In the genomic region with DNA sequence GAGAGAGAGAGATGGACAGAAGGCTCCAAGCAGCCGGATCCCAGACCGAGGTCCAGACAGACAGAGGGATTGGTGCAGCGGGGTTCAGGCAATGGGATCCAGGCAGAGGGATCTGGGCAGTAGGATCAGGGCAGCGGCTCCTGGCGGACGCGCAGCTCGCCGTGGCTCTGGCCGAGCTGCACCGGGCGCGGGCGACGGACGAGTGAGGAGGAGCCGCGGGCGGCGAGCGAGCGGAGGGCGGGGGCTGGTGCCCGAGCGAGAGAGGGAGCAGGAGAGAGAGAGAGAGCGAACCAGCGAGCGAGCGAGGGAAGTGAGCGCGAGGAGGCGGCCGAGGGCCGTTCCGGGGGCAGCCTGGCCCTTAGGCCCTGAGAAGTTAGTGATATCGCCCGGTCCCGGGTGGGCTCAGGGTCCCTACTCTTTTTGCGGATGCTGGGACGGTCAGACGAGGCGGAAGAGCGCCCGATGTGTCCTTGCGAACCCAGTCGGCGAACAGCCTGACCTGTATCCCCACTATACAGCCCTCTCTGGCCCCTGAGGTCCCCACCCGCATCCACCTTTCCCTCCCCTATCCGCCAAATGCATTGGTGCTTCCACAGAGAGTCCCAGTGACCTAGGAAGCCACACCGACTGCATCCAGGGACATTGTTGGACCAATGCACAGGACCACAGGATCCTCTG, we compare ENCODE assay signal across 7 mouse cellular contexts. TPM values are rescaled to one million over a fixed set of nuclear protein-coding genes. Genes with fewer than 3 reads are reported as not detected.
DNase-seq lines count a peak whose midpoint lies in the region; ATAC-seq and TF ChIP-seq lines count a peak whose summit lies in the region.

TSS of gene Sez6l (minus strand) at position 193 of the 678 bp plus-strand sequence.

- H3K36me3 ChIP-seq in forebrain, embryonic 14.5 days (ENCODE audit: control insufficient read depth, insufficient read depth, low read length) = no peaks in the 10 kb centered on the region
- H3K36me3 ChIP-seq in hindbrain, postnatal 0 days (ENCODE audit: insufficient read depth, low read length) = no peaks in the 10 kb centered on the region
- no peaks in the 10 kb centered on the region for H3K36me3 ChIP-seq in limb, embryonic 12.5 days
- no peaks in the 10 kb centered on the region for H3K36me3 ChIP-seq in neural tube, embryonic 13.5 days

- H3K9me3 ChIP-seq in forebrain, embryonic 14.5 days (replicated peaks; ENCODE audit: control insufficient read depth, low read length) = no peaks in the 10 kb centered on the region
- no peaks in the 10 kb centered on the region for H3K9me3 ChIP-seq in hindbrain, postnatal 0 days (ENCODE audit: low read length)
- H3K9me3 ChIP-seq in limb, embryonic 12.5 days = no peaks in the 10 kb centered on the region; the same call in 1 of the 2 replicates
- no peaks in the 10 kb centered on the region for H3K9me3 ChIP-seq in neural tube, embryonic 13.5 days

- TF ChIP-seq CTCF in hindbrain, postnatal 0 days (IDR thresholded peaks at IDR 0.05; ENCODE audit: low read depth) = peak; percentile 45

- DNase-seq in adrenal gland, postnatal 10 days = peak; percentile 54
- DNase-seq in forebrain, embryonic 14.5 days (ENCODE audit: low spot score) = peak; percentile 81
- DNase-seq in hindbrain, postnatal 0 days (ENCODE audit: low spot score) = peak; percentile 91
- no peak for DNase-seq in c-Kit-positive CD71-positive TER-119-positive erythroid progenitor cells, embryonic 14.5 days (ENCODE audit: low spot score)

- H3K4me1 ChIP-seq in forebrain, embryonic 14.5 days (ENCODE audit: control insufficient read depth, insufficient read depth, low read length) = peaks cover 24% of the 10 kb centered on the region
- peaks cover 25% of the 10 kb centered on the region for H3K4me1 ChIP-seq in hindbrain, postnatal 0 days (ENCODE audit: insufficient read depth, low read length)
- H3K4me1 ChIP-seq in limb, embryonic 12.5 days (replicated peaks) = peaks cover 19% of the 10 kb centered on the region
- H3K4me1 ChIP-seq in neural tube, embryonic 13.5 days (replicated peaks) = peaks cover 56% of the 10 kb centered on the region

- H3K27me3 ChIP-seq in forebrain, embryonic 14.5 days (replicated peaks; ENCODE audit: control insufficient read depth, insufficient read depth, low read length) = no peaks in the 10 kb centered on the region
- H3K27me3 ChIP-seq in hindbrain, postnatal 0 days (ENCODE audit: insufficient read depth, low read length) = no peaks in the 10 kb centered on the region
- H3K27me3 ChIP-seq in limb, embryonic 12.5 days = peaks cover 96% of the 10 kb centered on the region
- H3K27me3 ChIP-seq in neural tube, embryonic 13.5 days = peaks cover 62% of the 10 kb centered on the region

- H3K27ac ChIP-seq in forebrain, embryonic 14.5 days (ENCODE audit: low read depth, low read length) = peak within 1 kb of the TSS; percentile 88
- peak within 1 kb of the TSS; percentile 89 for H3K27ac ChIP-seq in hindbrain, postnatal 0 days
- no peak within 1 kb of the TSS for H3K27ac ChIP-seq in limb, embryonic 12.5 days
- peak within 1 kb of the TSS; percentile 84 for H3K27ac ChIP-seq in neural tube, embryonic 13.5 days (replicated peaks)

- H3K4me2 ChIP-seq in forebrain, embryonic 14.5 days (ENCODE audit: low read length) = peak within 1 kb of the TSS; percentile 80
- peak within 1 kb of the TSS; percentile 75 for H3K4me2 ChIP-seq in hindbrain, postnatal 0 days (ENCODE audit: low read depth, low read length)
- peak within 1 kb of the TSS; percentile 56 for H3K4me2 ChIP-seq in limb, embryonic 12.5 days
- peak within 1 kb of the TSS; percentile 74 for H3K4me2 ChIP-seq in neural tube, embryonic 13.5 days

- 1% methylated on average over 47 of the region's 50 CpGs for WGBS in forebrain, embryonic 14.5 days
- WGBS in hindbrain, postnatal 0 days = 2% methylated on average over 39 of the region's 50 CpGs
- under 1% methylated on average over 49 of the region's 50 CpGs for WGBS in limb, embryonic 12.5 days
- WGBS in neural tube, embryonic 13.5 days = 1% methylated on average over 49 of the region's 50 CpGs

- peak within 1 kb of the TSS; percentile 72 for H3K4me3 ChIP-seq in forebrain, embryonic 14.5 days (ENCODE audit: low read depth, low read length)
- peak within 1 kb of the TSS; percentile 81 for H3K4me3 ChIP-seq in hindbrain, postnatal 0 days (ENCODE audit: low read length)
- peak within 1 kb of the TSS; percentile 31 for H3K4me3 ChIP-seq in limb, embryonic 12.5 days (replicated peaks)
- peak within 1 kb of the TSS; percentile 55 for H3K4me3 ChIP-seq in neural tube, embryonic 13.5 days

- peak; percentile 77 for ATAC-seq in cerebellum, adult (ENCODE audit: insufficient number of reproducible peaks, low FRiP score, low TSS enrichment)
- peak; percentile 73 for ATAC-seq in forebrain, embryonic 14.5 days
- peak; percentile 80 for ATAC-seq in hindbrain, postnatal 0 days
- no peak for ATAC-seq in limb, embryonic 12.5 days (ENCODE audit: insufficient number of reproducible peaks, insufficient read depth, low FRiP score, low TSS enrichment, low read depth)
- ATAC-seq in neural tube, embryonic 13.5 days (ENCODE audit: low read depth) = peak; percentile 78

- H3K9ac ChIP-seq in forebrain, embryonic 14.5 days (ENCODE audit: low read length) = peak within 1 kb of the TSS; percentile 90
- H3K9ac ChIP-seq in hindbrain, postnatal 0 days (replicated peaks; ENCODE audit: low read length) = peak within 1 kb of the TSS; percentile 91
- peak within 1 kb of the TSS; percentile 37; the same call in 1 of the 2 replicates for H3K9ac ChIP-seq in limb, embryonic 12.5 days (replicated peaks)
- H3K9ac ChIP-seq in neural tube, embryonic 13.5 days = peak within 1 kb of the TSS; percentile 84

RNA-seq across cellular contexts. Expression of gene Sez6l, which starts in this region (rescaled TPM):
- 1 to 10 TPM; 3.8 to 4.5 TPM for total RNA-seq in adrenal gland, postnatal 10 days (2021)
- 22.1 and 27.9 TPM in 2 replicates for polyA plus RNA-seq in forebrain, embryonic 14.5 days (2014; fragmentation: Nextera tagmentation; extraction: Ambion mirVana)
- total RNA-seq in hindbrain, postnatal 0 days (2014; rRNA removed) = 80.1 and 93.5 TPM in 2 replicates
- polyA plus RNA-seq in hindbrain, postnatal 0 days (2015; fragmentation: Nextera tagmentation; extraction: Ambion mirVana) = 39.5 and 43.5 TPM in 2 replicates
- 0.08 and 0.15 TPM in 2 replicates for polyA plus RNA-seq in limb, embryonic 12.5 days (2016; fragmentation: Nextera tagmentation; extraction: Ambion mirVana)
- 21.8 and 24.8 TPM in 2 replicates for polyA plus RNA-seq in neural tube, embryonic 13.5 days (2015; fragmentation: Nextera tagmentation; extraction: Ambion mirVana)

Comparison
In these comparisons a context has a peak if more than half of its experiments do, and no peak if none do; other contexts are left out.
1. RNA of gene Sez6l (total RNA-seq): 80.1 to 93.5 TPM in hindbrain, postnatal 0 days; 3.8 to 4.5 TPM in adrenal gland, postnatal 10 days; every median in the first group is over 10 times any median in the second.
2. RNA of gene Sez6l (polyA plus RNA-seq): 39.5 to 43.5 TPM in hindbrain, postnatal 0 days, 22.1 to 27.9 TPM in forebrain, embryonic 14.5 days and 21.8 to 24.8 TPM in neural tube, embryonic 13.5 days; 0.08 to 0.15 TPM in limb, embryonic 12.5 days; every median in the first group is over 10 times any median in the second.
3. H3K4me3 ChIP-seq: peak in every context shown above with its lines; median percentile 81 in hindbrain, postnatal 0 days; 72 in forebrain, embryonic 14.5 days; 55 in neural tube, embryonic 13.5 days; 31 in limb, embryonic 12.5 days.
4. H3K9ac ChIP-seq: peak in every context shown above with its lines; median percentile 91 in hindbrain, postnatal 0 days; 90 in forebrain, embryonic 14.5 days; 84 in neural tube, embryonic 13.5 days; 37 in limb, embryonic 12.5 days.
5. Peak in every context shown above with its lines, with median percentiles within 50 percentile points of each other: H3K4me2 ChIP-seq.